Mouse (Mus musculus): ENCODE measurements around the gene Pex6. TPM values are rescaled to one million over a fixed set of nuclear protein-coding genes. Genes with fewer than 3 reads are reported as not detected.
A peak's percentile ranks its signal among the peaks of the same experiment; 100 is the strongest.

Pex6 gene
- polyA plus RNA-seq, 1 experiment from 2014 or later: 24.6 TPM

- peaks cover 22% of the 10 kb centered on the region for H3K4me1 ChIP-seq (replicated peaks; ENCODE audit: control insufficient read depth, insufficient read depth, low read length)
- no peak for ATAC-seq
- WGBS: 89% methylated on average over 6 of the region's 6 CpGs
- H3K9me3 ChIP-seq (ENCODE audit: control insufficient read depth, low read length): no peaks in the 10 kb centered on the region
- no peak overlapping the region for H3K27ac ChIP-seq (ENCODE audit: low read length)
- H3K27me3 ChIP-seq (replicated peaks; ENCODE audit: control insufficient read depth, insufficient read depth, low read length): no peaks in the 10 kb centered on the region
- H3K9ac ChIP-seq (replicated peaks; ENCODE audit: low read depth, low read length): no peak overlapping the region
- no peak overlapping the region for H3K4me3 ChIP-seq (replicated peaks; ENCODE audit: low read length)
- H3K36me3 ChIP-seq (ENCODE audit: control insufficient read depth, insufficient read depth): peaks cover 2% of the 10 kb centered on the region; the same call in 1 of the 2 replicates
- no peak overlapping the region for H3K4me2 ChIP-seq (ENCODE audit: low read length)
Measured at GRCm38 (mm10) chr17:46698515-46698914, 12.7 kb upstream of the Pex6 start.

GRCm38 (mm10) chr17:46699245-46699644 lies 12.0 kb upstream of the Pex6 start:
- Histone ChIP-seq H3K4me1 (replicated peaks; ENCODE audit: control insufficient read depth, insufficient read depth, low read length) (peaks cover 29% of the 10 kb centered on the region), H3K4me2 (ENCODE audit: low read length) (no peak overlapping the region), H3K36me3 (ENCODE audit: control insufficient read depth, insufficient read depth) (peaks cover 2% of the 10 kb centered on the region; the same call in 1 of the 2 replicates), H3K27ac (ENCODE audit: low read length) (no peak overlapping the region), H3K4me3 (replicated peaks; ENCODE audit: low read length) (no peak overlapping the region), H3K27me3 (replicated peaks; ENCODE audit: control insufficient read depth, insufficient read depth, low read length) (no peaks in the 10 kb centered on the region), H3K9ac (replicated peaks; ENCODE audit: low read depth, low read length) (no peak overlapping the region), H3K9me3 (ENCODE audit: control insufficient read depth, low read length) (no peaks in the 10 kb centered on the region)
- ATAC-seq: no peak
- 90% methylated on average over 5 of the region's 5 CpGs for WGBS

GRCm38 (mm10) chr17:46699912-46700311 lies 11.4 kb upstream of the Pex6 start:
- Histone ChIP-seq H3K27me3 (replicated peaks; ENCODE audit: control insufficient read depth, insufficient read depth, low read length) (no peaks in the 10 kb centered on the region), H3K36me3 (ENCODE audit: control insufficient read depth, insufficient read depth) (peaks cover 2% of the 10 kb centered on the region; the same call in 1 of the 2 replicates), H3K4me1 (replicated peaks; ENCODE audit: control insufficient read depth, insufficient read depth, low read length) (peaks cover 29% of the 10 kb centered on the region), H3K4me3 (replicated peaks; ENCODE audit: low read length) (no peak overlapping the region), H3K4me2 (ENCODE audit: low read length) (no peak overlapping the region), H3K27ac (ENCODE audit: low read length) (no peak overlapping the region), H3K9ac (replicated peaks; ENCODE audit: low read depth, low read length) (no peak overlapping the region), H3K9me3 (ENCODE audit: control insufficient read depth, low read length) (no peaks in the 10 kb centered on the region)
- no peak for ATAC-seq
- WGBS: 95% methylated on average over 3 of the region's 3 CpGs

- Histone ChIP-seq H3K4me1 (replicated peaks; ENCODE audit: control insufficient read depth, insufficient read depth, low read length) (peaks cover 29% of the 10 kb centered on the region), H3K36me3 (ENCODE audit: control insufficient read depth, insufficient read depth) (peaks cover 2% of the 10 kb centered on the region; the same call in 1 of the 2 replicates), H3K9me3 (ENCODE audit: control insufficient read depth, low read length) (no peaks in the 10 kb centered on the region), H3K9ac (replicated peaks; ENCODE audit: low read depth, low read length) (no peak overlapping the region), H3K4me2 (ENCODE audit: low read length) (no peak overlapping the region), H3K27me3 (replicated peaks; ENCODE audit: control insufficient read depth, insufficient read depth, low read length) (no peaks in the 10 kb centered on the region), H3K4me3 (replicated peaks; ENCODE audit: low read length) (no peak overlapping the region), H3K27ac (ENCODE audit: low read length) (no peak overlapping the region)
- no peak for ATAC-seq
- WGBS: 75% methylated on average over 12 of the region's 12 CpGs
Measured at GRCm38 (mm10) chr17:46701489-46701888, 9.8 kb upstream of the Pex6 start.

- no peak overlapping the region for H3K9ac ChIP-seq (replicated peaks; ENCODE audit: low read depth, low read length)
- no peaks in the 10 kb centered on the region for H3K9me3 ChIP-seq (ENCODE audit: control insufficient read depth, low read length)
- H3K36me3 ChIP-seq (ENCODE audit: control insufficient read depth, insufficient read depth): peaks cover 2% of the 10 kb centered on the region; the same call in 1 of the 2 replicates
- no peak overlapping the region for H3K4me3 ChIP-seq (replicated peaks; ENCODE audit: low read length)
- 82% methylated on average over 12 of the region's 12 CpGs for WGBS
- peaks cover 29% of the 10 kb centered on the region for H3K4me1 ChIP-seq (replicated peaks; ENCODE audit: control insufficient read depth, insufficient read depth, low read length)
- H3K27me3 ChIP-seq (replicated peaks; ENCODE audit: control insufficient read depth, insufficient read depth, low read length): no peaks in the 10 kb centered on the region
- ATAC-seq: no peak
- no peak overlapping the region for H3K4me2 ChIP-seq (ENCODE audit: low read length)
- no peak overlapping the region for H3K27ac ChIP-seq (ENCODE audit: low read length)
Measured at GRCm38 (mm10) chr17:46702100-46702499, 9.2 kb upstream of the Pex6 start.

- H3K4me3 ChIP-seq (replicated peaks; ENCODE audit: low read length): no peak overlapping the region; the same call in 1 of the 2 replicates
- peaks cover 2% of the 10 kb centered on the region; the same call in 1 of the 2 replicates for H3K36me3 ChIP-seq (ENCODE audit: control insufficient read depth, insufficient read depth)
- H3K4me2 ChIP-seq (ENCODE audit: low read length): no peak overlapping the region
- 87% methylated on average over 5 of the region's 5 CpGs for WGBS
- peaks cover 29% of the 10 kb centered on the region for H3K4me1 ChIP-seq (replicated peaks; ENCODE audit: control insufficient read depth, insufficient read depth, low read length)
- ATAC-seq: no peak
- no peaks in the 10 kb centered on the region for H3K27me3 ChIP-seq (replicated peaks; ENCODE audit: control insufficient read depth, insufficient read depth, low read length)
- no peaks in the 10 kb centered on the region for H3K9me3 ChIP-seq (ENCODE audit: control insufficient read depth, low read length)
- H3K9ac ChIP-seq (replicated peaks; ENCODE audit: low read depth, low read length): peak overlapping the region; percentile 35; the same call in 1 of the 2 replicates
- no peak overlapping the region for H3K27ac ChIP-seq (ENCODE audit: low read length)
Measured at GRCm38 (mm10) chr17:46702506-46702905, 8.8 kb upstream of the Pex6 start.

GRCm38 (mm10) chr17:46703971-46704886 lies 7.0 kb upstream of the Pex6 start:
- H3K4me2 ChIP-seq (ENCODE audit: low read length): peak overlapping the region; percentile 74
- H3K27ac ChIP-seq (ENCODE audit: low read length): peak overlapping the region; percentile 88
- peak overlapping the region; percentile 95 for H3K9ac ChIP-seq (replicated peaks; ENCODE audit: low read depth, low read length)
- H3K4me1 ChIP-seq (replicated peaks; ENCODE audit: control insufficient read depth, insufficient read depth, low read length): peaks cover 29% of the 10 kb centered on the region
- peak overlapping the region; percentile 92 for H3K4me3 ChIP-seq (replicated peaks; ENCODE audit: low read length)
- no peaks in the 10 kb centered on the region for H3K9me3 ChIP-seq (ENCODE audit: control insufficient read depth, low read length)
- H3K36me3 ChIP-seq (ENCODE audit: control insufficient read depth, insufficient read depth): no peaks in the 10 kb centered on the region
- WGBS: 5% methylated on average over 37 of the region's 41 CpGs
- H3K27me3 ChIP-seq (replicated peaks; ENCODE audit: control insufficient read depth, insufficient read depth, low read length): no peaks in the 10 kb centered on the region
- ATAC-seq: peak; percentile 60

- H3K36me3 ChIP-seq (ENCODE audit: control insufficient read depth, insufficient read depth): no peaks in the 10 kb centered on the region
- peak within 1 kb of the TSS; percentile 92 for H3K4me3 ChIP-seq (replicated peaks; ENCODE audit: low read length)
- H3K9ac ChIP-seq (replicated peaks; ENCODE audit: low read depth, low read length): peak within 1 kb of the TSS; percentile 95
- H3K27ac ChIP-seq (ENCODE audit: low read length): peak within 1 kb of the TSS; percentile 88
- no peaks in the 10 kb centered on the region for H3K27me3 ChIP-seq (replicated peaks; ENCODE audit: control insufficient read depth, insufficient read depth, low read length)
- ATAC-seq: peak; percentile 96
- peak within 1 kb of the TSS; percentile 74 for H3K4me2 ChIP-seq (ENCODE audit: low read length)
- no peaks in the 10 kb centered on the region for H3K9me3 ChIP-seq (ENCODE audit: control insufficient read depth, low read length)
- H3K4me1 ChIP-seq (replicated peaks; ENCODE audit: control insufficient read depth, insufficient read depth, low read length): peaks cover 29% of the 10 kb centered on the region
- WGBS: under 1% methylated on average over 48 of the region's 48 CpGs
Measured at GRCm38 (mm10) chr17:46704887-46705835, 6.1 kb upstream of the Pex6 start, which contains the start of gene Ppp2r5d. Gene Ppp2r5d, minus strand, starts transcription at chr17:46705111.
